In genomic region chr2:12290235-12290634, GRCm38 (mm10) we compare ENCODE assay signal across 18 mouse cellular contexts. TPM values are rescaled to one million over a fixed set of nuclear protein-coding genes. Genes with fewer than 3 reads are reported as not detected.
A peak's percentile ranks its signal among the peaks of the same experiment; 100 is the strongest.
DNase-seq lines count a peak whose midpoint lies in the region; ATAC-seq lines count a peak whose summit lies in the region.
"Had no signal": no experiment of that assay in that cellular context is flagged by ENCODE, and none has a peak within 500 bp of the region (broad histone marks: within the 10 kb centered on the region; RNA-seq: fewer than 3 reads in every experiment).

No protein-coding gene starts in this region.

- no peaks in the 10 kb centered on the region for H3K27me3 ChIP-seq in midbrain, embryonic 11.5 days (ENCODE audit: control insufficient read depth, insufficient read depth, low read length)
- no peaks in the 10 kb centered on the region for H3K27me3 ChIP-seq in midbrain, embryonic 10.5 days (ENCODE audit: low read depth, poor library complexity, severe bottlenecking)
- H3K27me3 ChIP-seq: embryonic facial prominence, embryonic 12.5 days; forebrain, embryonic 15.5 days; heart, embryonic 15.5 days; hindbrain, embryonic 15.5 days had no signal

- no peaks in the 10 kb centered on the region for H3K4me1 ChIP-seq in midbrain, embryonic 11.5 days (ENCODE audit: control insufficient read depth, insufficient read depth, low read length)
- 0 out of 2 replicates have a peak, but pooled peaks cover 4% of the 10 kb centered on the region for H3K4me1 ChIP-seq in midbrain, embryonic 10.5 days
- H3K4me1 ChIP-seq: heart, embryonic 15.5 days had no signal

- H3K9me3 ChIP-seq in midbrain, embryonic 11.5 days (ENCODE audit: control insufficient read depth, low read length) = no peaks in the 10 kb centered on the region
- no peaks in the 10 kb centered on the region for H3K9me3 ChIP-seq in midbrain, embryonic 10.5 days (replicated peaks)
- H3K9me3 ChIP-seq: embryonic facial prominence, embryonic 12.5 days; forebrain, embryonic 15.5 days; heart, embryonic 15.5 days; hindbrain, embryonic 15.5 days had no signal

- H3K36me3 ChIP-seq in midbrain, embryonic 11.5 days (ENCODE audit: control insufficient read depth, insufficient read depth, low read length) = no peaks in the 10 kb centered on the region
- no peaks in the 10 kb centered on the region for H3K36me3 ChIP-seq in midbrain, embryonic 10.5 days
- H3K36me3 ChIP-seq: embryonic facial prominence, embryonic 12.5 days; forebrain, embryonic 15.5 days; heart, embryonic 15.5 days; hindbrain, embryonic 15.5 days had no signal

- H3K4me2 ChIP-seq in midbrain, embryonic 11.5 days = no peak overlapping the region
- H3K4me2 ChIP-seq: embryonic facial prominence, embryonic 12.5 days; forebrain, embryonic 15.5 days; heart, embryonic 15.5 days; hindbrain, embryonic 15.5 days had no signal

- peak; percentile 45 for DNase-seq in gastrocnemius, postnatal 25 days
- no peak for DNase-seq in gastrocnemius, postnatal 10 days
- DNase-seq in heart, adult 9 months (ENCODE audit: low spot score in 2 of 2) = peak; percentile 33
- no peak for DNase-seq in heart, postnatal 4 days
- peak; percentile 47 for DNase-seq in midbrain, embryonic 11.5 days (ENCODE audit: low spot score, missing footprints)
- DNase-seq in midbrain, embryonic 10.5 days (ENCODE audit: low spot score) = no peak
- peak; percentile 19 for DNase-seq in skeletal muscle tissue, adult 2 months (ENCODE audit: low read depth, low spot score)
- no peak for DNase-seq in kidney, postnatal 36 days
- DNase-seq: adrenal gland, postnatal 10 days; cerebellum, adult 11-12 months; cerebellum, adult 9-10 months; cerebellum, postnatal 25 days had no signal

- 94% methylated on average over 3 of the region's 3 CpGs for WGBS in midbrain, embryonic 11.5 days
- WGBS in midbrain, embryonic 10.5 days = 91% methylated on average over 3 of the region's 3 CpGs

- no peak for ATAC-seq in midbrain, embryonic 11.5 days (ENCODE audit: low FRiP score)
- ATAC-seq: forebrain, embryonic 15.5 days; intestine, postnatal 0 days had no signal

- no peak overlapping the region for H3K4me3 ChIP-seq in midbrain, embryonic 11.5 days (ENCODE audit: low read depth, low read length)
- H3K4me3 ChIP-seq in midbrain, embryonic 10.5 days = no peak overlapping the region
- H3K4me3 ChIP-seq: embryonic facial prominence, embryonic 12.5 days; forebrain, embryonic 15.5 days; heart, adult 2 months; heart, embryonic 15.5 days; hindbrain, embryonic 15.5 days had no signal

- H3K9ac ChIP-seq in midbrain, embryonic 11.5 days (ENCODE audit: low read length) = no peak overlapping the region
- H3K9ac ChIP-seq: embryonic facial prominence, embryonic 12.5 days; forebrain, embryonic 15.5 days; heart, embryonic 15.5 days; hindbrain, embryonic 15.5 days had no signal

- no peak overlapping the region for H3K27ac ChIP-seq in midbrain, embryonic 11.5 days (ENCODE audit: low read depth, low read length)
- H3K27ac ChIP-seq in midbrain, embryonic 10.5 days (replicated peaks) = no peak overlapping the region
- H3K27ac ChIP-seq: embryonic facial prominence, embryonic 12.5 days; forebrain, embryonic 15.5 days; heart, adult 2 months; heart, embryonic 15.5 days; hindbrain, embryonic 15.5 days had no signal

RNA-seq across cellular contexts. Expression of gene Itga8, which starts 11.5 kb away (rescaled TPM):
- 1 to 10 TPM; 2.1 to 2.2 TPM for total RNA-seq in gastrocnemius, postnatal 25 days (2021)
- total RNA-seq in gastrocnemius, postnatal 10 days (2021) = 1 to 10 TPM; 5.0 to 7.9 TPM
- total RNA-seq in heart, postnatal 4 days (2021) = 10 to 100 TPM; 11.8 to 12.1 TPM
- 2.9 and 3.4 TPM in 2 replicates for polyA plus RNA-seq in midbrain, embryonic 11.5 days (2014; fragmentation: Nextera tagmentation; extraction: Ambion mirVana)
- polyA plus RNA-seq in midbrain, embryonic 10.5 days (2016; fragmentation: Nextera tagmentation; extraction: Ambion mirVana) = 3.9 and 5.3 TPM in 2 replicates

Comparison
In these comparisons a context has a peak if more than half of its experiments do, and no peak if none do; other contexts are left out.
1. DNase-seq: peak in gastrocnemius, postnatal 25 days (single experiment), heart, adult 9 months (2 of 2), midbrain, embryonic 11.5 days (single experiment) and skeletal muscle tissue, adult 2 months (single experiment); none in gastrocnemius, postnatal 10 days (single experiment), heart, postnatal 4 days (single experiment), midbrain, embryonic 10.5 days (single experiment) and kidney, postnatal 36 days (0 of 2).